Mouse (Mus musculus) heart, postnatal 0 days (tissue): ENCODE results near the gene Xxylt1.

Source experiments
- CTCF ChIP-seq: IDR thresholded peaks from 2 replicates; pipeline ENCODE4 v1.5.1; 2016; ENCODE audit warnings: antibody characterized with exemption, control low read depth, low read depth
- EP300 ChIP-seq: IDR thresholded peaks from 2 replicates; pipeline ENCODE4 v1.6.1; 2016; ENCODE audit warnings: antibody characterized with exemption, low read depth

DNA sequence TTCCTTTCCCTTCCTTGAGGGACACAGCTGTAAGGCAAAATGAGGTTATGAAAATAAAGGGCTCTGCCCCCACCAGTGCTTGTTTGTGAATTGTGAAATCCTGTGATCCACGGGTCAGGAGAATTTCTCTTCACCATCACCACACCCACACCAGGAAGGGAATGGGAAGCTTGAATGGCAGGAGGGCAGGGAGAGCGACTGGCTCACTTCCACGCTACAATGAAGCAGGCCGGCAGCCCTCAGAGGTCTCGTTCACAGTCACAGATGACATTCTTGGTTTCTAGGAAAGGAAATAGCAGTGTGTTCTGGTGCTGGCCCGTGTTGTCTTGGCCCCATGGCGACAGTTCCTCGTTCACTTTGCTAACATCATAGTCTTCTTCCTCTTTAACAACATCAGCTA is 136.3 kb downstream of the Xxylt1 start:
- TF ChIP-seq CTCF (no peak), EP300 (no peak)
